Mouse (Mus musculus) spleen, postnatal 36 days (tissue): ENCODE results near the gene Fyn.
A peak's percentile ranks its signal among the peaks of the same experiment; 100 is the strongest.

ENCODE experiments used
- DNase-seq, 2 experiments: peaks; one replicate each; pipeline ENCODE4 v3.0.0; 2022; ENCODE audit warnings: low spot score in 2 of 2, mixed read lengths in 1 of 2

Fyn gene

GRCm38 (mm10) chr10:39443122-39443521 lies 74.5 kb downstream of the Fyn start:
- DNase-seq, result no peak

- no peak for DNase-seq
These were observed 75.3 kb downstream of the Fyn start for GRCm38 (mm10) chr10:39443947-39444346.

GRCm38 (mm10) chr10:39445870-39446269 lies 77.2 kb downstream of the Fyn start:
- DNase-seq, result no peak

GRCm38 (mm10) chr10:39446706-39447105 lies 78.1 kb downstream of the Fyn start:
- DNase-seq, result no peak

GRCm38 (mm10) chr10:39449179-39449578 lies 80.5 kb downstream of the Fyn start:
- no peak for DNase-seq

- no peak for DNase-seq
These were observed 81.7 kb downstream of the Fyn start for GRCm38 (mm10) chr10:39450356-39450755.

GRCm38 (mm10) chr10:39451065-39451464 lies 82.4 kb downstream of the Fyn start:
- no peak for DNase-seq

- no peak for DNase-seq
These were observed 83.4 kb downstream of the Fyn start for GRCm38 (mm10) chr10:39451918-39452624.

GRCm38 (mm10) chr10:39455344-39455743 lies 86.7 kb downstream of the Fyn start:
- DNase-seq, result no peak

GRCm38 (mm10) chr10:39455857-39456620 lies 87.4 kb downstream of the Fyn start:
- DNase-seq, result peak; percentile 32 to 35

- DNase-seq, result no peak
These were observed 88.1 kb downstream of the Fyn start for GRCm38 (mm10) chr10:39456776-39457175.

GRCm38 (mm10) chr10:39457281-39457680 lies 88.6 kb downstream of the Fyn start:
- no peak for DNase-seq

- DNase-seq, result no peak
These were observed 90.4 kb downstream of the Fyn start for GRCm38 (mm10) chr10:39458766-39459699.

GRCm38 (mm10) chr10:39460621-39461020 lies 92.0 kb downstream of the Fyn start:
- DNase-seq, result no peak

GRCm38 (mm10) chr10:39461909-39462308 lies 93.3 kb downstream of the Fyn start:
- no peak for DNase-seq

GRCm38 (mm10) chr10:39462711-39463110 lies 94.1 kb downstream of the Fyn start:
- DNase-seq, result no peak

GRCm38 (mm10) chr10:39464383-39464782 lies 95.7 kb downstream of the Fyn start:
- DNase-seq, result no peak

GRCm38 (mm10) chr10:39467317-39467716 lies 98.7 kb downstream of the Fyn start:
- DNase-seq, result no peak

GRCm38 (mm10) chr10:39467821-39468220 lies 99.2 kb downstream of the Fyn start:
- DNase-seq, result no peak

GRCm38 (mm10) chr10:39468576-39468975 lies 99.9 kb downstream of the Fyn start:
- no peak for DNase-seq

GRCm38 (mm10) chr10:39469341-39469740 lies 100.7 kb downstream of the Fyn start:
- DNase-seq, result no peak

- DNase-seq, result no peak
These were observed 101.7 kb downstream of the Fyn start for GRCm38 (mm10) chr10:39470321-39470720.
